Mouse (Mus musculus) cerebellum, adult 2 months (tissue): ENCODE results near the gene Pmepa1.

Experiments
- CTCF ChIP-seq: fragments of 200-500 bp; IDR thresholded peaks from 2 replicates; pipeline ENCODE4 v1.5.1; 2011; ENCODE audit warnings: low read depth, mild to moderate bottlenecking, control low read depth, low read length, moderate library complexity, borderline replicate concordance; ENCODE audit not compliant: insufficient read depth
- POLR2A ChIP-seq: fragments of 200-500 bp; IDR thresholded peaks from 2 replicates; pipeline ENCODE4 v1.6.1; 2011; ENCODE audit warnings: low read length, control low read depth, borderline replicate concordance; ENCODE audit not compliant: insufficient read depth

DNA sequence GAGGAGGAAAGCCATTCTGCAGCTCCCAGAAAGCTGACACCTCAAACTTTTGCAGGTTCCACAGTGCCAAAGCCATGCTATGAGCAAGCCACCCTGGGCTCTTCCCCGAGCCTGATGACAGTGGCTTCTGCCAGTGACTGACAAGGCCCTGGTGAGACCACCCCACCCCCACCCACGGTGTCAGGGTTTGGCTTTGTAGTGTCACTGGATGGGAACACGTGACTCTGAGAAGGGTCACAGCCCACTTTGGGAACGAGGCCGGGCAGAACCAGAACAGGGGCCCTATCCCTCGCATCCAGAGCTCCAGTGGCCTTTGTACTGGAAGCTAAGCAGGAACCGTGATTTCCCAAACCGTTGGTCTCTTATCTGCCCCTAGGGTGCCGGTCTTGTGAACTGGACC is 6.1 kb downstream of the Pmepa1 start:
- TF ChIP-seq CTCF (no peak), POLR2A (no peak)
